Mouse (Mus musculus) intestine, embryonic 16.5 days (tissue): ENCODE measurements around the gene Slc22a12. TPM values are rescaled to one million over a fixed set of nuclear protein-coding genes. Genes with fewer than 3 reads are reported as not detected.

Experiments
- ATAC-seq: fragments of 200-750 bp; cut with Nextera tagmentation; 2 replicates; pipeline ENCODE4 v1.8.0; 2017; ENCODE audit warnings: moderate TSS enrichment, moderate library complexity
- H3K27ac ChIP-seq: fragments of 300-500 bp; sonication (generic); 2 replicates; pipeline ENCODE4 v1.5.1; 2014; ENCODE audit warnings: mild to moderate bottlenecking, low read length
- H3K27me3 ChIP-seq: fragments of 300-500 bp; sonication (generic); replicated peaks from 2 replicates; pipeline ENCODE4 v1.6.1; 2014; ENCODE audit warnings: low read length, control low read depth, mixed read lengths; ENCODE audit not compliant: control insufficient read depth, insufficient read depth
- H3K36me3 ChIP-seq: fragments of 300-500 bp; sonication (generic); 2 replicates; pipeline ENCODE4 v1.6.1; 2014; ENCODE audit warnings: low read length, control low read depth; ENCODE audit not compliant: control insufficient read depth, insufficient read depth
- H3K4me1 ChIP-seq: fragments of 300-500 bp; sonication (generic); 2 replicates; pipeline ENCODE4 v1.6.1; 2014; ENCODE audit warnings: low read length, control low read depth, mixed read lengths; ENCODE audit not compliant: control insufficient read depth, insufficient read depth
- H3K4me2 ChIP-seq: fragments of 300-500 bp; sonication (generic); 2 replicates; pipeline ENCODE4 v1.6.1; 2014; ENCODE audit warnings: low read depth, low read length, control low read depth
- H3K4me3 ChIP-seq: fragments of 300-500 bp; sonication (generic); 2 replicates; pipeline ENCODE4 v1.5.1; 2014; ENCODE audit warnings: mild to moderate bottlenecking, low read length
- H3K9ac ChIP-seq: fragments of 300-500 bp; sonication (generic); 2 replicates; pipeline ENCODE4 v1.6.1; 2014; ENCODE audit warnings: low read depth, low read length
- H3K9me3 ChIP-seq: fragments of 300-500 bp; sonication (generic); 2 replicates; pipeline ENCODE4 v1.6.1; 2016; ENCODE audit warnings: low read length, control low read depth; ENCODE audit not compliant: control insufficient read depth
- WGBS: fragments of 180-500 bp; shearing (Covaris S2); extraction: QIAGEN DNeasy Blood & Tissue Kit; methylation state at CpG from one replicate; pipeline ENCODE4 v1.1.7; 2014; 5-methylcytosine and 5-hydroxymethylcytosine counted together
- polyA plus RNA-seq: library from polyadenylated mRNA; unstranded; fragments of >200 nt; fragmentation: Nextera tagmentation; extraction: Ambion mirVana; gene quantifications from 2 replicates; pipeline ENCODE4 v1.2.1, GENCODE M21; 2015

Slc22a12 gene
- polyA plus RNA-seq, 1 experiment from 2014 or later, result not detected

GRCm38 (mm10) chr19:6526010-6526409, 16.8 kb downstream of the Slc22a12 start:
- Histone ChIP-seq H3K36me3 (no peaks in the 10 kb centered on the region), H3K27ac (no peak overlapping the region), H3K9ac (no peak overlapping the region), H3K27me3 (peaks cover 11% of the 10 kb centered on the region; the same call in 1 of the 2 replicates), H3K4me2 (no peak overlapping the region), H3K4me1 (peaks cover 2% of the 10 kb centered on the region), H3K9me3 (no peaks in the 10 kb centered on the region), H3K4me3 (no peak overlapping the region)
- no peak for ATAC-seq
- 85% methylated on average over 9 of the region's 9 CpGs for WGBS

- Histone ChIP-seq H3K4me3 (no peak overlapping the region), H3K4me1 (no peaks in the 10 kb centered on the region), H3K4me2 (no peak overlapping the region), H3K9me3 (no peaks in the 10 kb centered on the region), H3K27me3 (0 out of 2 replicates have a peak, but pooled peaks cover 6% of the 10 kb centered on the region), H3K27ac (no peak overlapping the region), H3K9ac (no peak overlapping the region), H3K36me3 (no peaks in the 10 kb centered on the region)
- no peak for ATAC-seq
- 77% methylated on average over 4 of the region's 4 CpGs for WGBS
Measured at GRCm38 (mm10) chr19:6525023-6525422, 17.8 kb downstream of the Slc22a12 start.

GRCm38 (mm10) chr19:6522289-6522688, 20.5 kb downstream of the Slc22a12 start:
- Histone ChIP-seq H3K9me3 (no peaks in the 10 kb centered on the region), H3K4me1 (no peaks in the 10 kb centered on the region), H3K36me3 (no peaks in the 10 kb centered on the region), H3K27me3 (0 out of 2 replicates have a peak, but pooled peaks cover 4% of the 10 kb centered on the region), H3K9ac (no peak overlapping the region), H3K4me2 (no peak overlapping the region), H3K27ac (no peak overlapping the region), H3K4me3 (no peak overlapping the region)
- WGBS, result 92% methylated on average over 14 of the region's 14 CpGs
- no peak for ATAC-seq

GRCm38 (mm10) chr19:6521630-6522029, 21.2 kb downstream of the Slc22a12 start:
- H3K9me3 ChIP-seq, result no peaks in the 10 kb centered on the region
- H3K27ac ChIP-seq, result no peak overlapping the region
- no peaks in the 10 kb centered on the region for H3K4me1 ChIP-seq
- no peak overlapping the region for H3K4me3 ChIP-seq
- 79% methylated on average over 3 of the region's 3 CpGs for WGBS
- ATAC-seq, result no peak
- H3K36me3 ChIP-seq, result no peaks in the 10 kb centered on the region
- H3K4me2 ChIP-seq, result no peak overlapping the region
- no peak overlapping the region for H3K9ac ChIP-seq
- H3K27me3 ChIP-seq, result 0 out of 2 replicates have a peak, but pooled peaks cover 4% of the 10 kb centered on the region

GRCm38 (mm10) chr19:6519483-6519882, 23.3 kb downstream of the Slc22a12 start:
- no peaks in the 10 kb centered on the region for H3K27me3 ChIP-seq
- no peak overlapping the region for H3K9ac ChIP-seq
- ATAC-seq, result no peak
- H3K4me1 ChIP-seq, result 0 out of 2 replicates have a peak, but pooled peaks cover 3% of the 10 kb centered on the region
- no peak overlapping the region for H3K4me2 ChIP-seq
- H3K9me3 ChIP-seq, result no peaks in the 10 kb centered on the region
- no peak overlapping the region for H3K4me3 ChIP-seq
- H3K27ac ChIP-seq, result no peak overlapping the region
- H3K36me3 ChIP-seq, result no peaks in the 10 kb centered on the region
- WGBS, result 58% methylated on average over 2 of the region's 2 CpGs

GRCm38 (mm10) chr19:6518601-6519000, 24.2 kb downstream of the Slc22a12 start:
- Histone ChIP-seq H3K27ac (no peak overlapping the region), H3K4me1 (0 out of 2 replicates have a peak, but pooled peaks cover 3% of the 10 kb centered on the region), H3K4me2 (no peak overlapping the region), H3K36me3 (no peaks in the 10 kb centered on the region), H3K4me3 (no peak overlapping the region), H3K9ac (no peak overlapping the region), H3K27me3 (no peaks in the 10 kb centered on the region), H3K9me3 (no peaks in the 10 kb centered on the region)
- ATAC-seq, result no peak
- 51% methylated on average over 5 of the region's 5 CpGs for WGBS

- no peak overlapping the region for H3K9ac ChIP-seq
- H3K36me3 ChIP-seq, result no peaks in the 10 kb centered on the region
- H3K27ac ChIP-seq, result no peak overlapping the region
- 60% methylated on average over 8 of the region's 8 CpGs for WGBS
- H3K4me3 ChIP-seq, result no peak overlapping the region
- H3K4me1 ChIP-seq, result 0 out of 2 replicates have a peak, but pooled peaks cover 3% of the 10 kb centered on the region
- H3K27me3 ChIP-seq, result peaks cover 6% of the 10 kb centered on the region; the same call in 1 of the 2 replicates
- no peak overlapping the region for H3K4me2 ChIP-seq
- ATAC-seq, result no peak
- H3K9me3 ChIP-seq, result no peaks in the 10 kb centered on the region
Measured at GRCm38 (mm10) chr19:6516153-6516552, 26.7 kb downstream of the Slc22a12 start.

- Histone ChIP-seq H3K9me3 (no peaks in the 10 kb centered on the region), H3K27me3 (peaks cover 6% of the 10 kb centered on the region; the same call in 1 of the 2 replicates), H3K27ac (no peak overlapping the region), H3K4me2 (no peak overlapping the region), H3K4me1 (0 out of 2 replicates have a peak, but pooled peaks cover 3% of the 10 kb centered on the region), H3K36me3 (no peaks in the 10 kb centered on the region), H3K4me3 (no peak overlapping the region), H3K9ac (no peak overlapping the region)
- ATAC-seq, result no peak
- 65% methylated on average over 5 of the region's 5 CpGs for whole genome bisulfite sequencing
Measured at GRCm38 (mm10) chr19:6515448-6515847, 27.4 kb downstream of the Slc22a12 start.

- Histone ChIP-seq H3K27ac (no peak overlapping the region), H3K4me3 (no peak overlapping the region), H3K4me1 (0 out of 2 replicates have a peak, but pooled peaks cover 3% of the 10 kb centered on the region), H3K9me3 (no peaks in the 10 kb centered on the region), H3K4me2 (no peak overlapping the region), H3K36me3 (no peaks in the 10 kb centered on the region), H3K9ac (no peak overlapping the region), H3K27me3 (peaks cover 11% of the 10 kb centered on the region)
- ATAC-seq, result no peak
- 60% methylated on average over 6 of the region's 6 CpGs for WGBS
Measured at GRCm38 (mm10) chr19:6514940-6515339, 27.9 kb downstream of the Slc22a12 start.
